Mouse (Mus musculus): ENCODE measurements around the gene Aco2. TPM values are rescaled to one million over a fixed set of nuclear protein-coding genes. Genes with fewer than 3 reads are reported as not detected.
A peak's percentile ranks its signal among the peaks of the same experiment; 100 is the strongest.

Aco2 gene
- 47.0 and 58.7 TPM in 2 replicates for total RNA-seq (2015)
- 82.3 and 89.4 TPM in 2 replicates for total RNA-seq (2017)

DNA sequence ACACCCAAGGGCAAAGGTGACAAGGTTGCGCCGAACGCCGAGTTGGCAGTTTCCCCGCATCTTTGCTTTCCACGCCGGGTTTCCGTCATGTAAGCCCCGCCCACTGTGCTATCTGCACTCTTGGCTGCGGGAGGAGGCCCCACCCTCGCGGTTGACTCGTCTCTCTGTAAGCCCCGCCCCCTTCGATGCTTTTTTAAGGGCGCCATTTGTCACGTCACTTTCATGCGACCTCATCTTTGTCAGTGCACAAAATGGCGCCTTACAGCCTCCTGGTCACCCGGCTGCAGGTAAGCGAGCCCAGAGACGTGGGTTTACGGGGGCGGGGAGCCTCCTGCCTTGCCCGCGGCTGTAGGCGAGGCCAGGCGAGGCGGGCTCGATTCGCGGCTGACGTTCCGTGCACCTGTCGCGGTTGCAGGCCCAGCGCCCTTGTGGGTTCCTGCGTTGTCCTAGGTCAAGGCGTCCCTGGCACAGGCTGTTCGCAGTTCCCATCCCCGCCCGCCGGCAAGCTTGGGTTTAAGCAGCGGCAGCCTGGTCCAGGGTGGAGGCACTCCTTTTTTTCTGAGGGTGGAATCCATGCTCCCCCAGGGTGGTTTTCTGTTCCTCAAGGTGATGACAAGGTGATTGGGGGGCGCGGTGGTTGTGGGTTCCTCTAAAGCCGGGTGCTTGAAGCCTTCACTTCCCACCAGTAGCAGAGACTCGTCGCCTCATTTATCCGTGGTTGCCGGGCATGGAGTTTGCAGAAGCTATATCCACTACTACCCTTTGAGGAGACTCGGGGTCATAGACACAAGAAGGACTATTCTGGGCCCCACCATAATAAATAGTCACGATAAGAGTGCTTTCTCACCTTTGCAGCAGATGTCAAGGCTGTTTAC lies at the start of gene Aco2:
Gene Aco2, plus strand, starts transcription at position 48 of the 875 bp plus-strand sequence.
- ATAC-seq (ENCODE audit: poor library complexity, severe bottlenecking): peak; percentile 96

DNA sequence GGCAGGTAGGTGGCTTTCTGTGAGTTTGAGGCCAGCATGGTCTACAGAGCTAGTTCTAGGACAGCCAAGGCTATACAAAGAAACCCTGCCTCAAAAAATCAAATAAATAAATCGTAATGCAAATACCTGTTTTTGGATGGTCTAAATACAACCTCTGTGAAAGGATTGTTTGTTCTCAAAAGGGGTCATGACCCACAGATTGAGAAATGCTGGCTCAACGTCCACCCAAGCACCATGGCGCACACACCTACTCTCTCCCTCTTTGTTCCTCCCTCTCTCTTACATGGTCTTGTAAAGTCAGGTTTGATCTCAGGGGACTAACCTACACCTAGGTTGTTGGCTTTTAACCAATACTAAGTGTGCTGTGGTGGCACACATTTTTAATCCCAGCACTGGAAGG lies 49.5 kb upstream of the Aco2 start:
- no peak for ATAC-seq (ENCODE audit: poor library complexity, severe bottlenecking)

DNA sequence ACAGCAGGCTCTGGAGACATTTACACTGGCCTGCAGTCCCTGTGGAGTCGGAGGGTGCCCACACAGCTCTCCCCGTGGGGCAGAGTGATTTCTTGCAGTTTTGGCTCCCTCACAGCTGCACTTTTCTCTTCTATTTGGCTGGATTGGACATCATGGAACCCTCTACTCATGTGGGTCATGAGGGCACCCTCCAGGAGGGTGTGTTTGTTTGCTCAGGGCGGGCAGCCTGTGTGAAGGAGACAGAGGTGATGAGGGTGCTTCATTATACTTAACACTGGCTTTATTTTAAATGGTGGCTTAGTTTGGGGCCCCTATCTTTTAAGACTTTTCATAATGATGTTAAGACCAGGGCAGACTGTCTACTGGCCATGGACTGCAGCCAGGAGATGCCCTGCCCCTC lies 47.3 kb upstream of the Aco2 start:
- ATAC-seq (ENCODE audit: poor library complexity, severe bottlenecking): no peak

DNA sequence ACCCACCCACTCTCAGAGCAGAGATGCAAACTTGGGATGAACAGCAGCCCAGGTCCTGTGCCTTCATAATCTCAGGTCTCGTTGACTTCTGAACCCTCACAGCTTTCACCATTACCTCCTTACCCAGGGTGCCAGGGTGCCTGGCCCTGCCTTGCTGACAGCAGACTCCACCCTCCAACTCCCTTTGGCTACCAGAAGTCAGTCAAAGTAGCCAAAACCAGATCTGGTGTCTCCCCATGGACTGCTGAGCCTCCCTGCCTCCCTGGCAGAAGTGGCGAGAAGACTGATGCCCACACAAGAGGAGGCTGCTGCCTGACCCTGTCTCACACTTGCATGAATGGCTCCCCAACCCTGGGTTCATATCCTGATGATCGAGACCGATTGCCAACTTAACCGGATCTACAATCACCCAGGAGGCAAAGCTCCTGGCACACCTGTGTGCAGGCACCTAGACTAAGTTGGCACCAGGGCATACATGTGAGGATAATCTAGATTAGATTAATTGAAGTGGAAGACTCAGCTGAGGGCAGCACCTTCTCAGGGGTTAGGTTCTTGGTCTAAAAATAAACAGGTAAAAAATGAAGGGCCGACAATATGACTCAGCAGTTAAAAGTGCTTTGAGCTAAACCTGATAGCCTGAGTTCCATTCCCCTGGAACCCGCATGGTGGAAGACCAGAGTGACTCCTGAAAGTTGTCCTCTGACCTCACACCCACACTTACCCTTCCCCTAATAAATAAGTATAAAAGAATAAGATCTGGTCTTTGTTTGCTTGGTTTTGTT lies 43.5 kb upstream of the Aco2 start:
- ATAC-seq (ENCODE audit: poor library complexity, severe bottlenecking): no peak

DNA sequence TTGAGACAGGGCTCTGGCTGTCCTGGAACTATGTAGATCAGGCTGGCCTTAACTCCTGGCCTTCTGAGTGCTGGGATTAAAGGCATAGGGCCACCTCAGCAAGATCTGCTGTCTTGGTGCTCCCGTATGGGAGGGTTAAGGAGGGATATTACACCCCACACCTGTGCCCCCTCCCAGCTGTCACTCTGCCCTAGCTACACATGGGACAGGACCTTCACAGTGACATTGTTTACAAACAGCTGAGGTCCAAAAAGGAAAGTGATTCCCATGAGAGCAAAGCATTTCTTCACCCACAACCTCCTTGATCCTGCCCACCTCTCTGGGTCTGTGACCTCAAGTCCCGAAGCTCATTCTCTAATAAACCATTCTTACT lies 42.9 kb upstream of the Aco2 start:
- ATAC-seq (ENCODE audit: poor library complexity, severe bottlenecking): no peak

- ATAC-seq (ENCODE audit: poor library complexity, severe bottlenecking): no peak
These were observed 41.6 kb upstream of the Aco2 start for GRCm38 (mm10) chr15:81830530-81830929.

DNA sequence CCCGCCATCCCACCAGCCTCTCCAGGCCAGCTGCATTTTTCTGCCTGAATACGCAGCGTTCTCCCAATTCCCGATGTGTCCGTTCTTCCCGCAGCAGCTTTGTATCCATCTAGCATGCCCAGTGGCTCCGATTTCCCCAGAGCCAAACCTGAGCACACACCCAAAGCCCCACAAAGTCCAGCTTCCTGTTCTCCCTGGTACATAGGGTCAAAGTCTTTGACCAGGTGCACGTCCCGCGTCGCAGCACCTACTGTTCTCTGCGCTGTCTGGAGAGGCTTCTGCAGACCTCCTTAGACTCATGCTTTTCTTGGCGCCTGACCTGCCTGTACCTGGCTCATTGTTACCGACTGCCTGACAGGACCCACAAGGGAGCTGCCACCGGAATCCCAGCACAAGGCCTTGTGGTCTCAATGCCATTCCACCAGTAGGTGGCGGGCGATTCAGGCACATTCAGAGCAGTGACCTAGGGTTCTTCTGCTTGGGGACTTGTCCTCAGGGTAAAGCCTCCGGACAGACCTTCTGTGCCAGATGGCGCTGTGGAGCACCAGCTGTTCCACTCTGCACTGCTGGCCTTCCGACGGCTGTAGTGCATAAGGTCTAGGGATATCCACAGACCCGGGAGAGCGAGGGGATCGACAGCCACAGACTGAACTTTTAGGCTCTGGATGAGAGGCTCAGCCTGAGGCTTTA lies 40.8 kb upstream of the Aco2 start:
- ATAC-seq (ENCODE audit: poor library complexity, severe bottlenecking): peak; percentile 98

DNA sequence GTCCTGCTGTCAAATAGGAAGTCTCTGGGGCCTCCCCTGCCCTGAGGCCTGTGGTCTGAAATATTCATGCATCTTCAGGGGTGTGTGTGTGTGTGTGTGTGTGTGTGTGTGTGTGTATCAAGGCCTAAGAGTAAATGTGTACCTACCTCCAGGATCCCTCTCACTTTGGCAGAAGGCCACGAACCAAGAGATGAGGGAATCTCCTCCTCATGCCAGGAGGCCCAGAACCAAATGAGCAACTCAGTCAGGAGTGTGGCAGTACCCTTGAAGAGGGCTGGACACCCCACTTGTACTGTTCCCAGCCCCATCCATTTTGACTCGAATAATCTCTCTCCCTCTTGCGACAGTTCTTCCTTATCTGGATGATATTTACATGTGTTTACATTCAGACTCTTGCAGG lies 39.9 kb upstream of the Aco2 start:
- ATAC-seq (ENCODE audit: poor library complexity, severe bottlenecking): no peak

GRCm38 (mm10) chr15:81833481-81833880 lies 38.6 kb upstream of the Aco2 start:
- no peak for ATAC-seq (ENCODE audit: poor library complexity, severe bottlenecking)

DNA sequence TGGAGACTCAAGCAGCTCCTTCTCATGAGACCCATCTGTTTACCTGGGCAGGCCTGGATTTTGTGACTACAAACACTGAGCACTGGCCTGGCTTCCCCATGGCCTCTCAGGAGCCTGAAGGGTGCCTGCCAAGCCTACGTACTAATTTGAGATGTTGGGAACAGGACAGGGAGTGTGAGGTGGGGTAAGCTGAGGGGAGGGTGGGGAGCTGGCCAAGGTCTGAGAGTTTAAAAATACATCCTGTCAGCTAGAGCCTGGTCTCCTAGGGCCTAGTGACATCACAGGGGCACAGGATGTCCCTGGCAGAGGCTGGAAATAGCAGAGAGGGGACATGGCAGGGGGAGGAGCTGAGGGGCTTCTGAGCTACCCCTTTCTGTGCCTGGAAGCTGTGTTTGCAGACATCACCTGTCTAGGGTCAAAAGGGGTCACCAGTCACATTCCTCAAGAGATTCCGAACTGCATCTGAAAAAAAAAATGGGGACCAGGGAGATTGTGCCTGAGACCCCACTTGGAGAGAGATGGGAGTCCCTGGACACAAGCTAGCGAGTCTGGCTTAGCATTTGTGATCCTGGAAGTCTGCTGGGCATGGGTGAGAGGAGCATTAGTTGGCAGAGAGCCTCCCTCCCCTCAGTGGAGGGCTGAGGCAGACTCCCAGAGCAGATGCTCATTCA lies 37.8 kb upstream of the Aco2 start:
- no peak for ATAC-seq (ENCODE audit: poor library complexity, severe bottlenecking)

DNA sequence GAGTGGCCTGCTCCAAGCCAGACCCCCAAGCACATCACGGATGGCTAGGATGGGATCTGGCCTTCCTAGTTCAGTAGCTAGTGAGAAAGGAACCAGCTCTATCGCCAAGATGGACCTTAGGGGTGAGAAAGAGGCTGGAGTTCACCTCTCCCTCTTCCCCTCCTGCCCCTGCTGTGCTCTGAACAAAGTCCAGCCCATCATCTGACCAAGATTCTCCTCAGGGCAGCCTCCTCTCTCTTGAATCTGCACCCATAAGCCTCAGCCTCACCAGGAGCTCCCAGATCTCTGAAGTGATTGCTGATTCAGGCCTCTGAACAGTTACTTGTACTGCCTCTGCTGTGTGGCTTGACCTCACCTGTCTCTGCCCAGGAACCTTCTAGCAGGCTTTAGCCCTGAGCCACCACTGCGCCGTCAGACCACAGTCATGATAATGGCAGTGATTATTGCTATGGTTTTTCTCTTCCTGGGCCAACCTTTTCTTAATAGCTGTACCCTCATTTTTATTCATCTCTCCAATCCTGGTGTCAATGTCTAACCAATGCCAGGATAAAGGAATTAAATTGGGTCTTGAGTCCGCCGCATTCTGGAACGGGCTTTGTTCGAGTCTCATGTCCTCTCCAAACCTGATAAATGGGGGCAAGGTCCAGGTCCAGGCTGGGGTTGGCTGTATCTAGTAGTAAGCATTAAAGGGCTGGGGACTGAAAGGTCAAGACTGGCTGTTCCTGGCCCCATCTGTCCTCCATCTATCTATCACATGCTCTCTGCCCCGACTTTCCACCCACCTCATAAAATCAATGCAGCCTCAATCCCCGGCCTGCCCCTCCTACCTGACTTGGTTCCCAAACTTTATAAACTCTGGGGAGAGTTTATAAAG lies 36.9 kb upstream of the Aco2 start:
- ATAC-seq (ENCODE audit: poor library complexity, severe bottlenecking): no peak

- ATAC-seq (ENCODE audit: poor library complexity, severe bottlenecking): peak; percentile 88
These were observed 35.8 kb upstream of the Aco2 start for GRCm38 (mm10) chr15:81836124-81836821.

GRCm38 (mm10) chr15:81836966-81837920 lies 34.9 kb upstream of the Aco2 start:
- no peak for ATAC-seq (ENCODE audit: poor library complexity, severe bottlenecking)

DNA sequence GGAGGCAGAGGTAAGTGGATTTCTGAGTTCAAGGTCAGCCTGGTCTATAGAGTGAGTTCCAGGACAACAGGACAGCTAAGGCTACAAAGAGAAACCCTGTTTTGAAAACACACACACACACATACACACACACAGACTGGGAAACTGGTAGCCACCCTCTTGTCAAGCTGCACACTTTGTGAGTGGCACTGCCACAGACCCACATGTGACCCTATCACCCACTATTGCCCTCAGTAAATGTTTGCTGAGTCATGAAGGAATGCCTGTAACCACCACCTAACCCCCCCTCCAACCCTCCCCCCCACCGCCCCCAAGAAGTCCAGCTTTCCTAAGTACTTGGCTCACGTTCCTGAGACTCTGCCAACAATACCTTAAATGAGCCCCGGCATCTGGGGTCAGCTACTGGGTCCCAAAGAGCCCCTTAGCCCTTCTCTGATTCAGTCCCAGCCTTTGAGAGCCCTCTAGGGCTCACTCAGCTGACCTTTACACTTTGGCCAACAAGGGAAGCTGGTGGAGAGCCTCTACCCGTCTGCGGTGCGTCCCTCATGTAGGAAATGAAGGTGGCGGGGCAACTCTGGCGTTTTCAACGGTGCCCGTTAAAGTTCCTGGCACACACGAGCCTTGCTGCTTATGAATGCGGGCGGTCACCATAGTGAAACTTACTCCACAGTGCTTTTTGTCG lies 33.4 kb upstream of the Aco2 start:
- ATAC-seq (ENCODE audit: poor library complexity, severe bottlenecking): no peak

- no peak for ATAC-seq (ENCODE audit: poor library complexity, severe bottlenecking)
These were observed 32.5 kb upstream of the Aco2 start for GRCm38 (mm10) chr15:81839634-81840033.

- no peak for ATAC-seq (ENCODE audit: poor library complexity, severe bottlenecking)
These were observed 31.8 kb upstream of the Aco2 start for GRCm38 (mm10) chr15:81840306-81840705.

DNA sequence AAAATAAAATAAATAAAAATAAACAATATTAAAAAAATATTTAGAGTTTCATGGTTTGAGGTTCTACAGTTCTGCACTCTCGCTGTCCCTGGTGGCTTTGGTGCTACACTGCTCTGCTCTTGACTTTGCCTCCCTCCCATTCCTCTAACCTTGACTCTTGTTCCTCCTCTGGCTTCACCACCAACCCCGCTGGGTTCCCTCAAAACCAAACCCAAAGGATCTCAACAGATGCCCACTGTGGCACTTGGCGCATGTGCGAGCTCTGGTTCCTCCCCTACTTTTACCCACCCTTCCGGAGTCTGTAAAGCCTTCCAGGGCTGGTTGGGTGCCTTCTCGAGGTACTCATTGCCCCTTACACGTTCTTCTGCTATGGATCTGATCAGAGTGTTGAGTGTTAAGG lies 29.8 kb upstream of the Aco2 start:
- no peak for ATAC-seq (ENCODE audit: poor library complexity, severe bottlenecking)

Measured in megakaryocyte, adult 5-6 weeks (primary cell).